Comparison of ENCODE assay signal across 13 mouse cellular contexts in genomic region chr2:12011441-12011840, GRCm38 (mm10).
DNase-seq lines count a peak whose midpoint lies in the region; ATAC-seq and TF ChIP-seq lines count a peak whose summit lies in the region.
"Had no signal": no experiment of that assay in that cellular context is flagged by ENCODE, and none has a peak within 500 bp of the region (broad histone marks: within the 10 kb centered on the region; RNA-seq: fewer than 3 reads in every experiment).

No protein-coding gene starts in this region.

- H3K36me3 ChIP-seq in kidney, adult 2 months (ENCODE audit: control insufficient read depth, insufficient read depth, low read length): no peaks in the 10 kb centered on the region
- H3K36me3 ChIP-seq in kidney, embryonic 16.5 days (ENCODE audit: insufficient read depth, low read length): no peaks in the 10 kb centered on the region
- H3K36me3 ChIP-seq in lung, embryonic 15.5 days: no peaks in the 10 kb centered on the region
- H3K36me3 ChIP-seq: limb, embryonic 12.5 days; neural tube, embryonic 15.5 days had no signal

- no peak for TF ChIP-seq CTCF in kidney, adult 2 months (conservative IDR thresholded peaks at IDR 0.05; ENCODE audit: insufficient read depth, insufficient read length, low read depth, low read length)

- no peak overlapping the region for H3K4me3 ChIP-seq in kidney, adult 2 months (ENCODE audit: insufficient read depth, low read depth, low read length)
- no peak overlapping the region for H3K4me3 ChIP-seq in kidney, embryonic 16.5 days (ENCODE audit: low read length)
- no peak overlapping the region for H3K4me3 ChIP-seq in lung, embryonic 15.5 days
- H3K4me3 ChIP-seq: limb, embryonic 12.5 days; neural tube, embryonic 15.5 days had no signal

- TF ChIP-seq POLR2A in kidney, adult 2 months (IDR thresholded peaks at IDR 0.05; ENCODE audit: low read depth, low read length): no peak

- 61% methylated on average over 3 of the region's 3 CpGs for WGBS in kidney, adult 2 months
- WGBS in kidney, embryonic 16.5 days: 60% methylated on average over 3 of the region's 3 CpGs
- 12% methylated on average over 3 of the region's 3 CpGs for WGBS in lung, embryonic 15.5 days

- no peak overlapping the region for H3K4me2 ChIP-seq in kidney, embryonic 16.5 days (replicated peaks; ENCODE audit: low read depth, low read length)
- no peak overlapping the region for H3K4me2 ChIP-seq in lung, embryonic 15.5 days
- H3K4me2 ChIP-seq: limb, embryonic 12.5 days; neural tube, embryonic 15.5 days had no signal

- no peak overlapping the region for H3K27ac ChIP-seq in kidney, adult 2 months (ENCODE audit: insufficient read depth, low read depth, low read length)
- H3K27ac ChIP-seq in kidney, embryonic 16.5 days (ENCODE audit: low read length): no peak overlapping the region
- H3K27ac ChIP-seq in lung, embryonic 15.5 days: peak overlapping the region; percentile 55
- H3K27ac ChIP-seq: limb, embryonic 12.5 days; neural tube, embryonic 15.5 days had no signal

- peaks cover 4% of the 10 kb centered on the region; the same call in 1 of the 2 replicates for H3K9me3 ChIP-seq in kidney, embryonic 16.5 days (ENCODE audit: low read length)
- no peaks in the 10 kb centered on the region for H3K9me3 ChIP-seq in lung, embryonic 15.5 days
- H3K9me3 ChIP-seq: limb, embryonic 12.5 days; neural tube, embryonic 15.5 days had no signal

- DNase-seq in adrenal gland, adult 2 months: peak; percentile 13
- DNase-seq in adrenal gland, adult 18-20 months (ENCODE audit: low spot score in 2 of 2): no peak
- peak; percentile 63 for DNase-seq in kidney, adult 2 months
- DNase-seq in lung, adult 18-20 months: no peak
- DNase-seq in testis, postnatal 14 days (ENCODE audit: low spot score): peak; percentile 47
- DNase-seq in gastrocnemius, postnatal 10 days: no peak
- DNase-seq: cerebellum, adult 2 months; right cerebral cortex, adult 18-20 months; thymus, adult 18-20 months had no signal

- H3K9ac ChIP-seq in kidney, embryonic 16.5 days (replicated peaks; ENCODE audit: low read length): no peak overlapping the region
- no peak overlapping the region for H3K9ac ChIP-seq in lung, embryonic 15.5 days
- H3K9ac ChIP-seq: limb, embryonic 12.5 days; neural tube, embryonic 15.5 days had no signal

- no peak for ATAC-seq in kidney, embryonic 16.5 days (ENCODE audit: low FRiP score, low TSS enrichment)
- ATAC-seq in lung, embryonic 15.5 days (ENCODE audit: borderline replicate concordance, extremely low read depth, low FRiP score, low TSS enrichment): peak; percentile 73; the same call in 1 of the 2 replicates

- no peaks in the 10 kb centered on the region for H3K4me1 ChIP-seq in kidney, adult 2 months (ENCODE audit: control insufficient read depth, insufficient read depth, low read length)
- H3K4me1 ChIP-seq in kidney, embryonic 16.5 days (ENCODE audit: insufficient read depth, low read length): 0 out of 2 replicates have a peak, but pooled peaks cover 1% of the 10 kb centered on the region
- H3K4me1 ChIP-seq in lung, embryonic 15.5 days: 0 out of 2 replicates have a peak, but pooled peaks cover 10% of the 10 kb centered on the region
- H3K4me1 ChIP-seq: limb, embryonic 12.5 days; neural tube, embryonic 15.5 days had no signal

- no peaks in the 10 kb centered on the region for H3K27me3 ChIP-seq in kidney, adult 2 months (replicated peaks; ENCODE audit: control insufficient read depth, insufficient read depth, low read length)
- H3K27me3 ChIP-seq in kidney, embryonic 16.5 days (ENCODE audit: insufficient read depth, low read length): no peaks in the 10 kb centered on the region
- H3K27me3 ChIP-seq in lung, embryonic 15.5 days: no peaks in the 10 kb centered on the region
- H3K27me3 ChIP-seq: limb, embryonic 12.5 days had no signal

Comparison
In these comparisons a context has a peak if more than half of its experiments do, and no peak if none do; other contexts are left out.
1. DNase-seq: peak in adrenal gland, adult 2 months (single experiment), kidney, adult 2 months (single experiment) and testis, postnatal 14 days (single experiment); none in adrenal gland, adult 18-20 months (0 of 2), lung, adult 18-20 months (0 of 2) and gastrocnemius, postnatal 10 days (single experiment).